Mouse (Mus musculus) activated CD4-positive, CD25-positive, alpha-beta regulatory T cell, adult 9 weeks (primary cell): Measurements from ENCODE around the gene Themis2. TPM values are rescaled to one million over a fixed set of nuclear protein-coding genes. Genes with fewer than 3 reads are reported as not detected.

Source experiments
- polyA plus RNA-seq: library from polyadenylated mRNA; unstranded; fragments of 100-300 nt; shearing (Covaris generic); gene quantifications from one replicate; pipeline ENCODE4 v1.2.1, GENCODE M21; 2017

Themis2 gene
- polyA plus RNA-seq = 3.2 TPM

DNA sequence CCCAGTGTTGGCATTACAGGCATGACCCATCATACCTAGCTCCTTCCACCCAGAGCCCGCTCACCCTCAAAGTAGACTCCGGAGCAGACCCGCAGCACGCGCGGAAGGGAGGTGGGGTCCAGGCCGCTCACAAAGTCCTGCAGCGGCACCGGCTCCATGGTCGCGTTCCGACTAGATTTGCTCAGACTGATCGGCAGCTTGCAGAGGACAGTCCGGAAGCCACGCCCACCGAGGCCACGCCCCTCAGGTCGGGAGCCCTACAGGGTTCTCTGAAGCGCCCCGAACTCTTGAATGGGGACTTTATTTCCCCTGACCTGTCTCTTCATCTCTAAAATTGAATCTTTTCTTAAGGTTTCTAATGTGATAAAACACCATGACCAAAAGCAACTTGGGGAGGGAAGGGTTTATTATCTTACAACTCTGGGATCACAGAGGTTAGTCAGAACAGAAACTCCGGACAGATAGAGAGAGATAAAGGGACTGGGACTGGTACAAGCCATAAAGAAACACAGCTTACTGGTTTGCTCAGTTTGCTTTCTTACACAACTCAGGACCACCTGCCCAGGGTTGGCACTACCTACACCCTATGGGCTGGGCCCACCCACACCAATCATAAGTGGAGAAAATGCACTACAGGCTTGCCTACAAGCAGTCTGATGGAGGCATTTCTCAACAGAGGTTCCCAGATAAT is at the start of gene Themis2:
Gene Themis2 (minus strand): TSS at position 192 of the 691 bp plus-strand sequence.

DNA sequence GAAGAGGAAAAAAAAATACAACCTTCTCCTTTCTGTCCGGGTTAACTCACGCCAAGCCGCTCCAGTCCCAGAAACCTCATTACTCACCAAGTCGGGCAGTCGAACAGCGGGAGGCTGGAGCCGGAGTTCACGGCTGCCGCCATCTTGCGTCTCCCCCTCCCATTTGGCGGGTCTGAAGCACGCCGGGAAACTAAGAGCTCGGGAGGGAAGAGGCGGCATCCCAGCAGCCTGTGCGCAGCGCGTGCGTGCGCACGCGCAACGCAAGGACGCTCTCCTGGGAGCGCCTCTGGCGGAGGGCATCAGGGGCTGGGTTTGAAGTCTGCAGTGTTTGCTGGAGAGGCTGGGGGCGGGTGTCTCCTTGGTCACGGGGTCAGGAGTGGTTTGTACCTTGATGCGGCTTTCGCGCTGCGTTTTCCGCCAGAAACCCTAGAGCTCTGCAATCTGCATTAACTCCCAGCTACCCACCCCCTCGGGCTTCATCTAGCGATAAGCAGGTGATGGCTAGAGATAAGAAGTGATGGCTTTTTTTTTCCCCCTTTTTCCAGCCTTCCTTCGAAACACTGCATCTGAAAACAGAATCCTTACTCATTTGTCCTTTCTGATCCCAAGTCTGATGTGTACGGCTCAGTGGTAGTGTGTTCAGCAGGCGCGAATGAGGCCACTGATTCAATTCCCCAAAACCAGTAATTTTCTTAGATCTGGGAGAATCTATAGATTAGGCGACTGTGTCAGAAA is 47.0 kb upstream of the Themis2 start, which contains the start of gene Ppp1r8:
Gene Ppp1r8 (minus strand): TSS at position 200 of the 735 bp plus-strand sequence.

DNA sequence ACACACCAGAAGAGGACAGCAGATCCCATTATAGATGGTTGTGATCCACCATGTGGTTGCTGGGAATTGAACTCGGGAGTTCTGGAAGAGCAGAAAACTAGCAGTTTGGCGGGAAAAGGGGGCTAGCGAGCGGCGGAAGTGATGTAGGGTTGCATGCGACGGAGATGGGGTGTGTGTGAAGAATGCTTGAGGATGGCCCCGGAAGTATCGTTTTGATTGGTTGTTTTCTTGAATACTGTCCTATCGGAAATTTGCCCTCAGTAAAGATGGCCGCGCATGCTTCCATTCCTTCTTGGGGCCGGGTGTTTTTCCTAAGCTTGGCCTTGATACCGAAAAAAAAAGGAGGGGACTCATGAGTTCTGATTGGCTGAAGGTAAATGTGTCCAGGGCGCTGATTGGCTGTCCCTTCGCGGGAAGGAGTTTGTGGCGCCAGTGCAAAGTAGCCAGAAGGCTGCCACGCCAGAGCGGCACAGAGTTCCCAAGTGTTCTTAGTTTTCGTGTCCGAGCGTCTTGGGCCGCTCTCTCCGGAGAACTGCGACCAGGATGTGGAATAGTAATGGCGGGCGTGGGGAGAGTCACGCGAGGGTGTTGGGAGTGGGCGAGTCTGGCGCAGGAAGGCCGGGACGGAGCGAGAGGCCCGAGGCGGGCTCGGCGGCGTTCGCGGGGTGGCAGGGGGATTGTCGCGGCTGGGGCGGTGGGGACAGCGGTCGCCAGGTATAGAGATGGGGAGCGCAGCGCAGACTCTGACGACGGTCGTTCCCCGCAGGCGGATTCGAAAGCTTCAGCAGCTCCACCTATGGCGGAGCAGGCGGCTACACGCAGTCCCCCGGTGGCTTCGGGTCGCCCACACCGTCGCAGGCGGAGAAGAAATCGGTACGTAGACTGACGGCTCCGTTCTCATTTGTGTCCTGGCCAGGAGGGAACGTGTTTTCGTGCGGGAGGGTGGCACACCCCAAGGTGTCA is 28.0 kb downstream of the Themis2 start, which contains the start of gene Rpa2:
Gene Rpa2 (plus strand): TSS at position 419 of the 963 bp plus-strand sequence.

DNA sequence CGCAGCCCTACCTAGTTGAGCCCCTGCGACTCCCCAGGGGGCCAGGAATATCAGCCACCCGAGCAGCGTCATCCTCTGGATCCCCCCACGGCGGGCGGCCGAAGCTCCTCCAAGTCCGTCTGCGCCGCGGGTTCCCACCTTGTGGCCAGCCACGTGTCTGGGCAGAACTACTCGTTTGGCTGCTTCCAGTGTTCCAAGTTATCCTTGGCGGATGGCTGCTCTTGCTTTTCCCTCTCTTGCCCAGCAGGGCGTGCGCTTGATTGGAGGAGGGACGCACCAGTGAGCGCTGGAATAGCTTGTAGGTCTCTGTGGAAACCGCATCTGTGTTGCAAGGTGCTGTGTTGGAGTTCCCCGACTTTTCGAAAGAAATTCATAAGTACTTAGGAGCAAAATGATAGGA is 39.2 kb downstream of the Themis2 start, which contains the start of gene Smpdl3b:
Gene Smpdl3b (minus strand): TSS at position 279 of the 400 bp plus-strand sequence.

DNA sequence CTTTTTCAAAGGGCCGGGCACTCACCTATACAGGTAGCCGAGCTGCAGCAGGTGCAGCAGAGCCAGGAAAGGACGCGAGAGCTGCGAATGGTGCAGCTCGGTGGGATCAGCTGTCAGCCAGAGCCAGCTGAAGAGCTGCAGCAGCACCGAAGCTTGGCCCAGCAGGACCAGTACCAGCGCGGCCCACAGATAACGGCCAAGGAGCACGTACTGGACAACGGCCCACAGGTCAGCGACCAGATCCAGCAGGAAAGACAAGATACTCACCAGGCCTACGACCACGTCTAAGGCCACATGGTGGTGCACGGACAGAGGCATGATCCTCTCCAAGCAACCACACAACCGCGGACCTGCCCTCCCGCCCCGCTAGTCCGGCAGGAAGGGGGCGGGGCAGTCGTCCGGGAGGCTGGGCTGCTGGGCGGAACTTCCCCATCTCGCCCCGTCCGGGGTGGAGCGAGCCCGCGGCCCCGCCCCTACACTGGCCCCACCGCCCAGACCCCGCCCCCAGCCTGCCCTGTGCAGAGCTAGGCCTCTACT is 64.0 kb downstream of the Themis2 start, which contains the start of gene Xkr8:
Gene Xkr8 (minus strand): TSS at position 399 of the 537 bp plus-strand sequence.

Other genes with a start within 250 kb of the Themis2 start
- gene Ptafr, start 232.3 kb downstream of the Themis2 start, polyA plus RNA-seq = 0.57 TPM
- gene Eya3, start 157.4 kb downstream of the Themis2 start, polyA plus RNA-seq = 48.6 TPM
- 7.3 TPM for gene Xkr8, start 63.8 kb downstream of the Themis2 start, polyA plus RNA-seq
- 2.8 TPM for gene Smpdl3b, start 39.1 kb downstream of the Themis2 start, polyA plus RNA-seq
- 59.5 TPM for gene Rpa2, start 28.1 kb downstream of the Themis2 start, polyA plus RNA-seq
- 61.4 TPM for gene Ppp1r8, start 46.8 kb upstream of the Themis2 start, polyA plus RNA-seq
- gene Stx12, start 88.1 kb upstream of the Themis2 start, polyA plus RNA-seq = 42.5 TPM
- gene Fam76a, start 126.2 kb upstream of the Themis2 start, polyA plus RNA-seq = 22.8 TPM
- gene Fgr, start 177.7 kb upstream of the Themis2 start, polyA plus RNA-seq = 5.5 TPM
- gene Ahdc1, start 214.9 kb upstream of the Themis2 start, polyA plus RNA-seq = 8.2 TPM